ENCODE assay signal across 8 mouse cellular contexts in the genomic region with DNA sequence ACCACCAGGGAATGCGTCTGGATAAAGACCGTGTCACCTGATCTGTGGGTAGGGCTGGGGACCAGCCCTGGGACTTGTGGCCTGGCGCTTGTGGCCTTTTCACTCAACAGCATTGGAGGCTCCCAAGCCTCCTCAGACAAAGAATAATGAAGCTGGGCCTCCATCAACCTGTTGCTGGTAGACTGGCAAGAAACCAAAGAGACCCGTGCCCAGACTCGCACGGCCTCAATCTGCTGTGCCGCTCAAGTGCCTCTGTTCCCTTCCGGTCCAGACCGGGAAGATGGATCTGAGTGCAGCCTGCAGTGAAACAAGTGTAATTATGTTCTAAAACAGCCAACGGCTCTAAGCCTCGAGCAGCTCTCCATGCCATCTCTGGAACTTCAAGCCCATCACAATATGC. TPM values are rescaled to one million over a fixed set of nuclear protein-coding genes. Genes with fewer than 3 reads are reported as not detected.
DNase-seq lines count a peak whose midpoint lies in the region; ATAC-seq and TF ChIP-seq lines count a peak whose summit lies in the region.

No protein-coding gene starts in this region.

- TF ChIP-seq POLR2A in small intestine, adult 2 months (IDR thresholded peaks at IDR 0.05; ENCODE audit: low read depth, low read length) = no peak

- ATAC-seq in lung, embryonic 14.5 days (ENCODE audit: insufficient read depth) = no peak
- ATAC-seq in forebrain, embryonic 14.5 days = 0 out of 2 replicates have a peak, but pooled peaks have one; percentile 11
- ATAC-seq in limb, embryonic 12.5 days (ENCODE audit: insufficient number of reproducible peaks, insufficient read depth, low FRiP score, low TSS enrichment, low read depth) = no peak

- H3K27ac ChIP-seq in lung, embryonic 14.5 days (ENCODE audit: low read depth) = peak overlapping the region; percentile 95
- H3K27ac ChIP-seq in forebrain, embryonic 14.5 days (ENCODE audit: low read depth, low read length) = peak overlapping the region; percentile 0; the same call in 1 of the 2 replicates
- peak overlapping the region; percentile 81 for H3K27ac ChIP-seq in limb, embryonic 12.5 days
- H3K27ac ChIP-seq in small intestine, adult 2 months (ENCODE audit: insufficient read depth, low read depth, low read length) = peak overlapping the region; percentile 46

- peak overlapping the region; percentile 50 for H3K4me3 ChIP-seq in lung, embryonic 14.5 days (ENCODE audit: low read depth, low read length)
- H3K4me3 ChIP-seq in forebrain, embryonic 14.5 days (ENCODE audit: low read depth, low read length) = no peak overlapping the region
- peak overlapping the region; percentile 73 for H3K4me3 ChIP-seq in limb, embryonic 12.5 days (replicated peaks)
- peak overlapping the region; percentile 1; the same call in 1 of the 2 replicates for H3K4me3 ChIP-seq in small intestine, adult 2 months (ENCODE audit: low read depth, low read length)

- no peak for DNase-seq in lung, embryonic 14.5 days
- no peak for DNase-seq in lung, postnatal 36 days
- peak; percentile 76 for DNase-seq in forebrain, embryonic 14.5 days (ENCODE audit: low spot score)
- no peak for DNase-seq in urinary bladder, postnatal 10 days (ENCODE audit: low spot score)
- no peak for DNase-seq in frontal cortex, postnatal 10 days (ENCODE audit: low spot score in 2 of 2)
- DNase-seq in embryo, embryonic 11 days = no peak

- TF ChIP-seq CTCF in lung, embryonic 14.5 days (IDR thresholded peaks at IDR 0.05; ENCODE audit: low read depth) = no peak
- no peak for TF ChIP-seq CTCF in small intestine, adult 2 months (IDR thresholded peaks at IDR 0.05; ENCODE audit: extremely low read depth, insufficient read length, insufficient replicate concordance, low read depth, low read length)

- H3K36me3 ChIP-seq in lung, embryonic 14.5 days (ENCODE audit: insufficient read depth) = peaks cover 13% of the 10 kb centered on the region
- no peaks in the 10 kb centered on the region for H3K36me3 ChIP-seq in forebrain, embryonic 14.5 days (ENCODE audit: control insufficient read depth, insufficient read depth, low read length)
- H3K36me3 ChIP-seq in limb, embryonic 12.5 days = peaks cover under 1% of the 10 kb centered on the region; the same call in 1 of the 2 replicates
- H3K36me3 ChIP-seq in small intestine, adult 2 months (ENCODE audit: control insufficient read depth, insufficient read depth, low read length) = no peaks in the 10 kb centered on the region

- H3K4me2 ChIP-seq in lung, embryonic 14.5 days = peak overlapping the region; percentile 91
- peak overlapping the region; percentile 57 for H3K4me2 ChIP-seq in forebrain, embryonic 14.5 days (ENCODE audit: low read length)
- peak overlapping the region; percentile 70 for H3K4me2 ChIP-seq in limb, embryonic 12.5 days

- H3K9ac ChIP-seq in lung, embryonic 14.5 days = peak overlapping the region; percentile 78
- no peak overlapping the region for H3K9ac ChIP-seq in forebrain, embryonic 14.5 days (ENCODE audit: low read length)
- H3K9ac ChIP-seq in limb, embryonic 12.5 days (replicated peaks) = peak overlapping the region; percentile 13; the same call in 1 of the 2 replicates

- H3K4me1 ChIP-seq in lung, embryonic 14.5 days (ENCODE audit: insufficient read depth) = peaks cover 50% of the 10 kb centered on the region
- peaks cover 68% of the 10 kb centered on the region for H3K4me1 ChIP-seq in forebrain, embryonic 14.5 days (ENCODE audit: control insufficient read depth, insufficient read depth, low read length)
- peaks cover 79% of the 10 kb centered on the region for H3K4me1 ChIP-seq in limb, embryonic 12.5 days (replicated peaks)
- peaks cover 46% of the 10 kb centered on the region for H3K4me1 ChIP-seq in small intestine, adult 2 months (ENCODE audit: control insufficient read depth, insufficient read depth, insufficient read length, low read length)

- no peaks in the 10 kb centered on the region for H3K27me3 ChIP-seq in lung, embryonic 14.5 days (ENCODE audit: insufficient read depth, low read length)
- no peaks in the 10 kb centered on the region for H3K27me3 ChIP-seq in forebrain, embryonic 14.5 days (replicated peaks; ENCODE audit: control insufficient read depth, insufficient read depth, low read length)
- H3K27me3 ChIP-seq in limb, embryonic 12.5 days = no peaks in the 10 kb centered on the region
- H3K27me3 ChIP-seq in small intestine, adult 2 months (ENCODE audit: control insufficient read depth, insufficient read depth, low read length) = no peaks in the 10 kb centered on the region

- H3K9me3 ChIP-seq in lung, embryonic 14.5 days (ENCODE audit: low read depth, low read length) = no peaks in the 10 kb centered on the region
- no peaks in the 10 kb centered on the region for H3K9me3 ChIP-seq in forebrain, embryonic 14.5 days (replicated peaks; ENCODE audit: control insufficient read depth, low read length)
- H3K9me3 ChIP-seq in limb, embryonic 12.5 days = no peaks in the 10 kb centered on the region

- 30% methylated on average over 11 of the region's 11 CpGs for WGBS in lung, embryonic 14.5 days
- WGBS in forebrain, embryonic 14.5 days = 13% methylated on average over 11 of the region's 11 CpGs
- WGBS in limb, embryonic 12.5 days = 19% methylated on average over 11 of the region's 11 CpGs
- WGBS in small intestine, adult 2 months = 10% methylated on average over 11 of the region's 11 CpGs

RNA-seq across cellular contexts. Expression of a gene that starts 52.7 kb away (rescaled TPM):
- polyA plus RNA-seq in lung, embryonic 14.5 days (2014; fragmentation: Nextera tagmentation; extraction: Ambion mirVana) = 101 and 111 TPM in 2 replicates
- polyA plus RNA-seq in forebrain, embryonic 14.5 days (2014; fragmentation: Nextera tagmentation; extraction: Ambion mirVana) = 44.9 and 54.2 TPM in 2 replicates
- polyA plus RNA-seq in limb, embryonic 12.5 days (2016; fragmentation: Nextera tagmentation; extraction: Ambion mirVana) = 146 and 156 TPM in 2 replicates
- 35.8 and 48.1 TPM in 2 replicates for polyA plus RNA-seq in small intestine, adult 2 months (2012; rRNA removed)

Comparison
In these comparisons a context has a peak if more than half of its experiments do, and no peak if none do; other contexts are left out.
1. H3K27ac ChIP-seq: peak in every context shown above with its lines; median percentile 95 in lung, embryonic 14.5 days; 81 in limb, embryonic 12.5 days; 46 in small intestine, adult 2 months; 0 in forebrain, embryonic 14.5 days.